Mouse (Mus musculus): Measurements from ENCODE around the gene Gle1. TPM values are rescaled to one million over a fixed set of nuclear protein-coding genes. Genes with fewer than 3 reads are reported as not detected.

Gle1 gene
- polyA plus RNA-seq, 1 experiment from 2014 or later: 82.5 TPM

Small RNAs within 50 kb of the gene (microRNA-seq; reads per million reads assigned to microRNA genes)
- gene Mir6997: not detected

Other genes with a start within 250 kb of the Gle1 start
- gene Gm13420, start 183.7 kb upstream of the Gle1 start, polyA plus RNA-seq (2015; fragmentation: Nextera tagmentation; extraction: Ambion mirVana): not detected in 2 replicates
- gene Gm13547, start 176.1 kb upstream of the Gle1 start, polyA plus RNA-seq (2015; fragmentation: Nextera tagmentation; extraction: Ambion mirVana): 0.72 TPM in 1 of 2 replicates, not detected in the other
- gene Coq4, start 147.9 kb upstream of the Gle1 start, polyA plus RNA-seq (2015; fragmentation: Nextera tagmentation; extraction: Ambion mirVana): 30.4 and 33.5 TPM in 2 replicates
- gene Trub2, start 146.9 kb upstream of the Gle1 start, polyA plus RNA-seq (2015; fragmentation: Nextera tagmentation; extraction: Ambion mirVana): 43.4 and 49.7 TPM in 2 replicates
- 18.6 and 20.3 TPM in 2 replicates for gene Slc27a4, start 132.8 kb upstream of the Gle1 start, polyA plus RNA-seq (2015; fragmentation: Nextera tagmentation; extraction: Ambion mirVana)
- 18.7 and 20.1 TPM in 2 replicates for gene Urm1, start 115.4 kb upstream of the Gle1 start, polyA plus RNA-seq (2015; fragmentation: Nextera tagmentation; extraction: Ambion mirVana)
- gene Cercam, start 66.3 kb upstream of the Gle1 start, polyA plus RNA-seq (2015; fragmentation: Nextera tagmentation; extraction: Ambion mirVana): 5.8 and 7.7 TPM in 2 replicates
- 77.4 and 91.8 TPM in 2 replicates for gene Odf2, start 46.2 kb upstream of the Gle1 start, polyA plus RNA-seq (2015; fragmentation: Nextera tagmentation; extraction: Ambion mirVana)
- 157 and 178 TPM in 2 replicates for gene Sptan1, start 30.1 kb downstream of the Gle1 start, polyA plus RNA-seq (2015; fragmentation: Nextera tagmentation; extraction: Ambion mirVana)
- gene Wdr34, start 113.5 kb downstream of the Gle1 start, polyA plus RNA-seq (2015; fragmentation: Nextera tagmentation; extraction: Ambion mirVana): 50.8 and 57.2 TPM in 2 replicates
- 587 and 610 TPM in 2 replicates for gene Set, start 122.0 kb downstream of the Gle1 start, polyA plus RNA-seq (2015; fragmentation: Nextera tagmentation; extraction: Ambion mirVana)
- gene Pkn3, start 142.3 kb downstream of the Gle1 start, polyA plus RNA-seq (2015; fragmentation: Nextera tagmentation; extraction: Ambion mirVana): 5.7 and 6.7 TPM in 2 replicates
- gene Zdhhc12, start 158.2 kb downstream of the Gle1 start, polyA plus RNA-seq (2015; fragmentation: Nextera tagmentation; extraction: Ambion mirVana): 21.0 and 21.2 TPM in 2 replicates
- gene Zer1, start 189.2 kb downstream of the Gle1 start, polyA plus RNA-seq (2015; fragmentation: Nextera tagmentation; extraction: Ambion mirVana): 10.5 and 10.9 TPM in 2 replicates
- gene Tbc1d13, start 198.3 kb downstream of the Gle1 start, polyA plus RNA-seq (2015; fragmentation: Nextera tagmentation; extraction: Ambion mirVana): 12.3 and 14.1 TPM in 2 replicates
- 9.5 and 10.4 TPM in 2 replicates for gene Endog, start 236.1 kb downstream of the Gle1 start, polyA plus RNA-seq (2015; fragmentation: Nextera tagmentation; extraction: Ambion mirVana)
- 62.1 and 71.1 TPM in 2 replicates for gene Spout1, start 243.0 kb downstream of the Gle1 start, polyA plus RNA-seq (2015; fragmentation: Nextera tagmentation; extraction: Ambion mirVana)